Mouse (Mus musculus) forebrain, embryonic 10.5 days (tissue): Measurements from ENCODE around the gene Vcam1. TPM values are rescaled to one million over a fixed set of nuclear protein-coding genes. Genes with fewer than 3 reads are reported as not detected.

Source experiments
- DNase-seq: peaks from one replicate; pipeline ENCODE4 v3.0.0-alpha.2; 2017; ENCODE audit warnings: low spot score; ENCODE audit errors: extremely low spot score
- H3K27ac ChIP-seq: fragments of 300-500 bp; sonication (generic); 2 replicates; pipeline ENCODE4 v1.5.1; 2016; ENCODE audit warnings: mild to moderate bottlenecking
- H3K27me3 ChIP-seq: fragments of 300-500 bp; sonication (generic); 2 replicates; pipeline ENCODE4 v1.6.1; 2016; ENCODE audit warnings: mild to moderate bottlenecking; ENCODE audit not compliant: poor library complexity, severe bottlenecking
- H3K36me3 ChIP-seq: fragments of 300-500 bp; sonication (generic); replicated peaks from 2 replicates; pipeline ENCODE4 v1.6.1; 2016; ENCODE audit warnings: mild to moderate bottlenecking, moderate library complexity
- H3K4me1 ChIP-seq: fragments of 300-500 bp; sonication (generic); 2 replicates; pipeline ENCODE4 v1.6.1; 2016
- H3K4me3 ChIP-seq: fragments of 300-500 bp; sonication (generic); 2 replicates; pipeline ENCODE4 v1.5.1; 2016; ENCODE audit warnings: mild to moderate bottlenecking, moderate library complexity
- H3K9me3 ChIP-seq: fragments of 300-500 bp; sonication (generic); 2 replicates; pipeline ENCODE4 v1.6.1; 2016; ENCODE audit warnings: mild to moderate bottlenecking, moderate library complexity
- WGBS: fragments of 180-500 bp; shearing (Covaris S2); methylation state at CpG from one replicate; pipeline ENCODE4 v1.1.7; 2016; 5-methylcytosine and 5-hydroxymethylcytosine counted together
- polyA plus RNA-seq: library from polyadenylated mRNA; unstranded; fragments of >200 nt; fragmentation: Nextera tagmentation; extraction: Ambion mirVana; gene quantifications from 2 replicates; pipeline ENCODE4 v1.2.1, GENCODE M21; 2016

The Vcam1 gene
- polyA plus RNA-seq, 1 experiment from 2014 or later = 20.6 TPM

DNA sequence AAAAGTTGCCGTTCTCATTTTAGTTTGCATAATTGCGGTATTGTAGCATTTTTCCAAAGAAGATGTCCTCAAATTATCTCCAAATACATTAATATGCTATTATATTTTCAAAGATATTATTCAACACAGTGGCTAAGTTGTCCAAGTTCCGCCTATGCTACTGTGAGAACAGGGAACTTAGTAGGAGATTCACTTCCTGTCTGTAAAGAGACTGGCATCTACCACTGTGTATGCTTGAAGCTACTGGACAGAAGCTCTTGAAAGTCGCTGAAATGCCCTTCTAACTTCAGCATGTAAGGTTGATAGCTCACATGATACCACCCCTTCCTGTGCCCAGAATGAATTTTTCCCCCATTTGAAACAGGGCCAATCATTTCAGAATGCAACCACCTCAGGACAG lies 6.8 kb downstream of the Vcam1 start:
- no peak for DNase-seq
- Histone ChIP-seq H3K4me3 (no peak overlapping the region), H3K27ac (no peak overlapping the region), H3K9me3 (no peaks in the 10 kb centered on the region), H3K4me1 (peaks cover 24% of the 10 kb centered on the region), H3K36me3 (peaks cover 6% of the 10 kb centered on the region), H3K27me3 (peaks cover 16% of the 10 kb centered on the region)
- 91% methylated on average over 4 of the region's 4 CpGs for WGBS

DNA sequence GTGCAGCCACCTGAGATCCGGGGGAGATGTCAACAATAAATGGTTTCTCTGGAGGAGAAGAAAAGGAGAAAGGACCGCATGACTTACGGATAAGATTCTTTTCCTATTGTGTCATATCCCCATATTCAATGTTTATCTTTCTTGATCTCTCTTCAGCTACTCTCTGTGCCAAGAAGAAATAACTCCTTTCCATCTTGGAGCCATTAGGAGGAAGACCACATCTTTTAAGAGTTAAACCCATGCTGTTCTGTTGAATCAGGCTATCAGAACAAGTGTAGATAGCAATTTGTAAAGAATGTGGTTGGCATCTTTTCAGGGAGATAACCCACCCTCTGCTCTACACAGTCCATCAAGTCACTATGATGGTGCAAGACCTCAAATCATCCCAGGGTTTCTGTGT lies 8.5 kb downstream of the Vcam1 start:
- Histone ChIP-seq H3K4me3 (no peak overlapping the region), H3K36me3 (peaks cover 9% of the 10 kb centered on the region), H3K27me3 (peaks cover 15% of the 10 kb centered on the region), H3K4me1 (peaks cover 9% of the 10 kb centered on the region), H3K9me3 (no peaks in the 10 kb centered on the region), H3K27ac (no peak overlapping the region)
- WGBS = 93% methylated on average over 3 of the region's 3 CpGs
- DNase-seq = no peak

DNA sequence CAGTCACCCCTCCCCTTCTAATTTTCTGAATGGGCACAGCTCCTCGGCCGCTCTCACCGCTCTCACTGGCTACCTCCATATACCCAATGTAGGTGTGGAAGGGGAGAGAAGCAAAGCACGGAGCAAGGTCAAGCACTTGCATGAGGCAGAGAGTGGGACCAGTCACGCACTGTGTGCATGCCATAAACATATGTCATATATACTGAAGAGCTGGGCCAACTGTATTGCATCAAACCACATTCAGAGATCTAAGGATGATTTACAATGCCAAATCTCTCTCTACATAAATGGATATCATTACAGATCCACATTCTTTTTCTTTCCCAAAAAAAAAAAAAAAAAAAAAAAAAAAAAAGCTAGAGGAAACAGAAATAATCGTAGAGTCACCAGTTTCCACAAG lies 9.1 kb downstream of the Vcam1 start:
- H3K4me3 ChIP-seq = no peak overlapping the region
- no peaks in the 10 kb centered on the region for H3K9me3 ChIP-seq
- no peak overlapping the region for H3K27ac ChIP-seq
- H3K36me3 ChIP-seq = peaks cover 9% of the 10 kb centered on the region
- DNase-seq = no peak
- WGBS = 85% methylated on average over 6 of the region's 6 CpGs
- H3K4me1 ChIP-seq = peaks cover 9% of the 10 kb centered on the region
- H3K27me3 ChIP-seq = peaks cover 15% of the 10 kb centered on the region

DNA sequence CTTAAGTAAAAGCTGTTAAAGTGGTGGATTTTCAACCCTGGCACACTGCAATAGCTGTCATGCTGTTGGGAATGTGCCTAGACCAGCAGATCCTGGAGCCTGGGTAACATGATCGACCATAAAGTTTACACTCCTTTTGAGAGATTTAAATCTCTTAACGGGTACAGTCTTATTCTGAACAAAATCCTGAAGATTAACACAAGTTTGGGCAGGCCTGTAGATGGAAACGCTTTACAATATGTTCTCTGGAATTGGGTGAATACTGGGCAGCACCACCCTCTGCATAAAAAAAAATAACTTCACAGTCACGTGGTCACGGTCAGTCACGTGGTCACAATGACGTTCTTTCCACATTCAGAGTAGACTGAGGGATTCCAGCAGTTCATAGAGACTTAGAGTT lies 10.3 kb downstream of the Vcam1 start:
- H3K4me1 ChIP-seq = peaks cover 17% of the 10 kb centered on the region
- H3K36me3 ChIP-seq = peaks cover 6% of the 10 kb centered on the region
- WGBS = 92% methylated on average over 7 of the region's 7 CpGs
- no peak overlapping the region for H3K4me3 ChIP-seq
- DNase-seq = no peak
- H3K27me3 ChIP-seq = peaks cover 4% of the 10 kb centered on the region
- no peak overlapping the region for H3K27ac ChIP-seq
- H3K9me3 ChIP-seq = no peaks in the 10 kb centered on the region

DNA sequence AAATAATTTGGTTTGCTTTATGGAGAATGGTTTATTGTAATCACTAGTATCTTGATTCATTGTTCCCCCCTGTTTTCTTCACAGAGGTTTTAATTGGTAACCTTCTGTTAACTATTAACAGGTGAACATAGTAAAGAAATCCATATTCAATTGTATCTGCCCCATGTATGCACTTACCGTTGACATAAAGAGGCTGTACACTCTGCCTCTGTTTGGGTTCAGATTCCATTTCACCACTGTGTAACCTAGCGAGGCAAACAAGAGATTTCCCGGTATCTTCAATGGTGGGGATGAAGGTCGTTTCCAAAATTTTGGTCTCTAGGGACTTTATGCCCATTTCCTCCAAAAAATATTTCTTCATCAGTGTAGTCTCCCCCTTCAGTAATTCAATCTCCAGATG lies 12.4 kb downstream of the Vcam1 start:
- H3K27me3 ChIP-seq = no peaks in the 10 kb centered on the region
- no peak overlapping the region for H3K4me3 ChIP-seq
- peaks cover 33% of the 10 kb centered on the region for H3K4me1 ChIP-seq
- H3K9me3 ChIP-seq = no peaks in the 10 kb centered on the region
- no peak overlapping the region for H3K27ac ChIP-seq
- no peak for DNase-seq
- 92% methylated on average over 4 of the region's 4 CpGs for WGBS
- H3K36me3 ChIP-seq = 0 out of 2 replicates have a peak, but pooled peaks cover 3% of the 10 kb centered on the region

DNA sequence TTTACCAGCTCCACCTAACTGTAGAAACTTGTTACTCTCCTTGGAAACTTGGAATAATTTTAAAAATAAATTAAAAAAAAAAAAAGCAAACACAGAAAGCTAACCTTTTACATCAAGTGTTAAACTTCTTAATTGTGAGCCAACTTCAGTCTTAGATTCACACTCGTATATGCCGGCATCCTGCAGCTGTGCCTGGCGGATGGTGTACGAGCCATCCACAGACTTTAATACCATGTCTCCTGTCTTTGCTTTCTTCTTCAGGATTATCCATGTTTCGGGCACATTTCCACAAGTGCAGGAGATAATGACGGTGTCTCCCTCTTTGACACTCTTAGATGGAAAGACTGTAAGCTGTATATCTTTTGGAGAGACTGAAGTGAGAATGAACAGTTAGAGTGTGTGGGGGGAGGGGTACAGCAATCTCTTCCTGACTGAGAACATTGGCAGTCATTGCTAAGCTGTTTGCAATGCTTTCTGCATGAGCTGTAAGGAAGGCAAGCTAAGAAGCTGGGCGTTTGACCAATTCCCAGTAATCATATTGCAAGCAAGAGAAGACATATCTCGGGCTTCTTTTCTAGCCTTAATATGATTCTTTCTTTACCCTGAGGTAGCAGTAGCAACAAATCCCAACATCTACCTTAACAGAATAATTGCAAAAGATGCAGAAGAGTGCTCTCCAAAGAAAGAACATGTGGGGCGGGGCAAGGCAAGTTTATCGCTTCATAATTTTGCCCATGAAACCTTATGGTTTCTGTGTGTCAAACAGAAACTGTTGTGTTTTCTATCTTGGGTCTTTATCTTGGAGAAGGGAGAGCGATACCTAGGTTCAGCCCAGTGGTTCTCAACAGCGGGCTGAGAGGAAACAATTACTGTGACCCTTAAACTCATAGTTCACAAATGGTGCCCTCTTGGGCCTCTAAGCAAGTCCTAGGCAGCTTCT lies 15.0 kb downstream of the Vcam1 start:
- WGBS = 60% methylated on average over 12 of the region's 12 CpGs
- Histone ChIP-seq H3K36me3 (peaks cover 3% of the 10 kb centered on the region; the same call in 1 of the 2 replicates), H3K9me3 (no peaks in the 10 kb centered on the region), H3K4me1 (peaks cover 33% of the 10 kb centered on the region), H3K27ac (peak overlapping the region; percentile 75), H3K4me3 (peak overlapping the region; percentile 29), H3K27me3 (no peaks in the 10 kb centered on the region)
- DNase-seq = no peak

DNA sequence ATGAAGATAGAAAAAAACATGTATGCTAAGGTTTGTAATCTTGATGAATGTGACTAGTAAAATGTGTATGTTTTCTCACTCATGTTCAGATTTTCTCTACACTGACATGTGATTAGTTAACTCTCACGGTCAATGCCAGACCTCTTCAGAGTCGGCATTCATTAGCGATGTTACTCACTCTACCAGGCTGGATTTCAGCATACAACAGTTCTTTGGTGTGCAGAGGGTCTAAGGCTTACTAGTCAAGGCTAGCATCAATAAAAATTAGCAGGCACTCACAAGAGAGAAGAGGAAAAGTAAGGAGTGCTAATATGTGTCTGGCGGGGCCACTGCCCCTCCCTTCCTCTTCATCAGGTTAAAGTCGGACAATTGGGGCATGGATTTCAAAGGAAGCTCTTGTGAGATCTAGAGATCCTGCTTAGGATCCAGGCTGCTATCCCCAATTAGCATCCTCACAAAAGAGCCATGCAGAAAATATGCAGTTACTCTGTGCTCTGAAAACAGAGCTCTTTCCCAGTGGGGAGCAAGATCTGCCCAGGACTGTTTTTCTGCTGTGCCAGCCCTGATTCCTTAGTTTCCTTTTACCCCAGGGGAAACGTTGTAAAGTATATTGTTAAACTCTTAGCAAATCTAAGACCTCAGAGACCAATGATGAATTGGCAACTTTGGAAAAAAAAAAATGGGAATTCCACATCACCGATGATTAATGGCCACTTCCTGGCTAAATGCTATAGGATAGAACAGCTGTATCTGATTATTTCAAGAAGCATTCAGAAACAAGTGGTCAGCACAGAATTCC lies 15.8 kb downstream of the Vcam1 start:
- peaks cover 33% of the 10 kb centered on the region for H3K4me1 ChIP-seq
- peak overlapping the region; percentile 29 for H3K4me3 ChIP-seq
- no peaks in the 10 kb centered on the region for H3K27me3 ChIP-seq
- peak; percentile 21 for DNase-seq
- H3K36me3 ChIP-seq = peaks cover 3% of the 10 kb centered on the region; the same call in 1 of the 2 replicates
- 17% methylated on average over 7 of the region's 7 CpGs for WGBS
- peak overlapping the region; percentile 75 for H3K27ac ChIP-seq
- no peaks in the 10 kb centered on the region for H3K9me3 ChIP-seq

DNA sequence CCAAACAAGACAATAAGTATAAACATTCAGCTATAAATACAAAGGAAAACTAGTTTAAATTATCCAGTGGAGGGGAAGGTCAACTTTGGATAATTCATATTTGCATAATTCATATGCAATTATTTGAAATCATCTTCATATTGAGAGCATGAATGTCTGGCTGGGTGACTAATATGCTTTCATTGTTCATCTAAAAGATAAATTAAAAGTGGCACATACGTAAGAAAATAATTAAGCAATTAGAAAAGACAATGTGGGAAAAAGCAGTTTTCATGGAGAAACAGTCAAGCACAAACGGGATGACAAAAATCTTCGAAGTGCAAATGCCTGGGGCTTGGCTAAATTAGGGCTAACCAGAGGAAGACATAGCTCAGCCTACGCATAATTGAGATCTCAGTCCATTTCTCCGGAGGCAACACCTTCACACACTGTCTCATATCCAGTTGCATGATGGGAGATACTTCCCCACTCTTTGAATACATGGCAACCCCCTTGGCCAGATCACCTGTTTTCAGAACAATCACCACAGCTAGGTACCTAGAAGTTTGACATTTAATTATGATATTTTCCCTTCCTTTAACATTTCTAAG lies 16.6 kb downstream of the Vcam1 start:
- Histone ChIP-seq H3K4me3 (no peak overlapping the region), H3K9me3 (no peaks in the 10 kb centered on the region), H3K36me3 (peaks cover 3% of the 10 kb centered on the region; the same call in 1 of the 2 replicates), H3K27ac (no peak overlapping the region), H3K4me1 (peaks cover 33% of the 10 kb centered on the region), H3K27me3 (no peaks in the 10 kb centered on the region)
- DNase-seq = no peak
- WGBS = 72% methylated on average over 5 of the region's 5 CpGs

DNA sequence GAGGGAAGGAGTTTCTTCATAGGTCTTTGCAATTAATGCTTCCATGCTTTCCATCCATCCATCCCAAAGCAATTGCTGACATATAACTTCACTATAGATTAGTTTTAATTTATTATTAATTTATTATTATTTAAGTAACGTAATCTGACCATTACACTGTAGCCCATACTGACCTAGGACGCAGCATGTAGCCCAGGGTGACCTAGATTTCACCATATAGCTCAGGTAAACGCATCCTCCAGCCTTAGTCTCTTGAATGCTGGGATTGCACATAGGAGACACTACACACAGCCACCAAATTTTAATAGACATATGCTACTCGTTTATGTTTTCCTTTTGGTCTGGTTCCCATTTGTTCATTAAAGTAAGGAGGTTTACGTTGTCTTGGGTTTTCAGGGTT lies 23.8 kb downstream of the Vcam1 start:
- DNase-seq = no peak
- no peaks in the 10 kb centered on the region; the same call in 1 of the 2 replicates for H3K36me3 ChIP-seq
- no peaks in the 10 kb centered on the region for H3K27me3 ChIP-seq
- H3K9me3 ChIP-seq = no peaks in the 10 kb centered on the region
- peak overlapping the region; percentile 45 for H3K4me3 ChIP-seq
- peak overlapping the region; percentile 71 for H3K27ac ChIP-seq
- H3K4me1 ChIP-seq = peaks cover 29% of the 10 kb centered on the region
- 85% methylated on average over 5 of the region's 5 CpGs for WGBS

DNA sequence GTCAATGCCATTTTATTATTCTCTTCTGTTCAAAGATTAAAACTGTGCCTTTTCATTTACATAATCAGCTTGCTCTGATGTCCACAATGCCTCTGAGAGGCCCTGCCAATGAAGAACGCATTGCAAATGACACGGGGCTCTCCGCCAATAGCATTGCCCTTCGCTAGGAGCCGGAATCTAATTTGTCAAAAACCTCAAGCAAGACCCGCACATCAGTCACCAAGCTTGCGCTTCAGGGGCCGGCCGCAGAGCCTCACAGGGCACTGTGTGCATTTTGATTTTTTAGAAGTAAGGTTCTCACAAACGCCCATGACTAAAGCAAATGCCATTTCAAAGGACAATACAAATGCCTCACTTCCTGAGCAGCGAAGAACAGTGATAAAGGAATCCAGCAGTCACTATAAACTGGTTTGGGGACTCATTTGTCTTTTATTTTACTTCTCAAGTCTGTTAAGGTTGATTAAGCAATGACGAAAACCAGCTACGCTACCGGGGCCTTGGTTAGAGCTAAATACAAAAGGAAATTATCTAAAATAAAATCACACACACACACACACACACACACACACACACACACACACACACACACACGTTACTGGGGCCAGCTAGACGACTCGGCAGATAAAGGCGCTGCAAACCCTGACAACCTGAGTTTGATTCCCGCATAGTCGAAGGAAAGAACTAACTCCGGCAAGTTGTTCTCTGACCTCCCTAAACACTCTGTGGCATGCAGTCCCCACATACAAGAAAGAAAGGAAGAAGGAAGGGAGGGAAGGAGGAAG lies 24.4 kb downstream of the Vcam1 start:
- no peaks in the 10 kb centered on the region for H3K9me3 ChIP-seq
- 13% methylated on average over 21 of the region's 21 CpGs for WGBS
- H3K27me3 ChIP-seq = no peaks in the 10 kb centered on the region
- peak; percentile 72 for DNase-seq
- H3K4me1 ChIP-seq = peaks cover 29% of the 10 kb centered on the region
- H3K4me3 ChIP-seq = peak overlapping the region; percentile 45
- no peaks in the 10 kb centered on the region; the same call in 1 of the 2 replicates for H3K36me3 ChIP-seq
- H3K27ac ChIP-seq = peak overlapping the region; percentile 71

DNA sequence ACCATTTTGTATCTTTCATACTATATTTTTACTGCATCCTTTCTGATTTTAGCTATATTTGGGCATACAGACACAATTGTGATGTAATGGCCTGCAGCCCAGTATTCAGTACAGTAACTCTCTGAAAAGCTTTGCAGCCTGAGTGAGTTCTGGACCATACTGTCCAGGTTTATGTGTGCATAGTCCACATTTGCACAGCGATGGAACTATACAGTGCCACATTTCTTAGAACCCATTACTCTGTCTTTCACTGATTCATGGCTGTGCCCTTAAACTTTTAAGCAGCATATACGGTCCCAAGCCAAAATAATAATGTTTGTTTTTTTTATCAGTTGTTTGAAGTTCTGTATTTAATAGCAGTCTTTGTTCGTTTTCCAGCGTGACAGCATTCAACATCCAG lies 25.2 kb downstream of the Vcam1 start:
- Histone ChIP-seq H3K4me3 (no peak overlapping the region), H3K9me3 (no peaks in the 10 kb centered on the region), H3K4me1 (peaks cover 29% of the 10 kb centered on the region), H3K36me3 (no peaks in the 10 kb centered on the region), H3K27me3 (no peaks in the 10 kb centered on the region), H3K27ac (no peak overlapping the region)
- DNase-seq = no peak
- 63% methylated on average over 4 of the region's 4 CpGs for WGBS

DNA sequence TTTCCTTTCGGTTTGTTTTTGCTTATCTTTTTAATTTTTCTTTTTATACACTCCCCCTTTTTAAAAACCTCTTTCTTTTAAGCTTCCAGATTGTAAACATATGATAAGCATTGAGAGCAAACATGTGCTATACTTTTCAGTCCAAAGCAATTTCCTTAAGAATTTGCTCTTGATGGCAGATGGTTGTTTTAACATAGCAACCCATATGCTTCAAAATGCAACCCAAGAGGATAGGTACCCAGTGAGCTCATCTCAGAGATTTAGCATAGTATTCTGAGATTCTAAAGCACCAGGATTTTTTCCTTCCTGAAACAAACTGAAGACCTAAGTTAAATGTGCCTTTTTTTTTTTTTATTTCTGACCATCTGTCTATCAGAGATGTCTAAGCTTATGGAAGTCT lies 28.6 kb downstream of the Vcam1 start:
- Histone ChIP-seq H3K4me1 (peaks cover 19% of the 10 kb centered on the region), H3K27ac (no peak overlapping the region), H3K36me3 (no peaks in the 10 kb centered on the region), H3K27me3 (no peaks in the 10 kb centered on the region), H3K4me3 (no peak overlapping the region), H3K9me3 (no peaks in the 10 kb centered on the region)
- WGBS = 87% methylated on average over 1 of the region's 1 CpGs
- no peak for DNase-seq
